Mouse (Mus musculus) lung, adult 2 months (tissue): ENCODE data around the gene Gucy2c.

Source experiments
- CTCF ChIP-seq: fragments of 200-500 bp; IDR thresholded peaks from 2 replicates; pipeline ENCODE4 v1.5.1; 2011; ENCODE audit warnings: mild to moderate bottlenecking, low read length, control low read depth; ENCODE audit not compliant: insufficient read depth
- POLR2A ChIP-seq: fragments of 200-500 bp; IDR thresholded peaks from 2 replicates; pipeline ENCODE4 v1.6.1; 2011; ENCODE audit warnings: low read depth, mild to moderate bottlenecking, control low read depth, low read length, borderline replicate concordance; ENCODE audit errors: extremely low read depth

GRCm38 (mm10) chr6:136793831-136794525 lies 12.4 kb upstream of the Gucy2c start:
- TF ChIP-seq CTCF (no peak), POLR2A (no peak)
